Mouse (Mus musculus) testis, adult 2 months (tissue): ENCODE data around the gene Serpinb9. TPM values are rescaled to one million over a fixed set of nuclear protein-coding genes. Genes with fewer than 3 reads are reported as not detected.

Source experiments
- H3K27ac ChIP-seq: fragments of 200-500 bp; 2 replicates; pipeline ENCODE4 v1.5.1; 2012; ENCODE audit warnings: low read depth, low read length; ENCODE audit not compliant: control insufficient read depth, insufficient read depth
- H3K27me3 ChIP-seq: fragments of 200-500 bp; 2 replicates; pipeline ENCODE4 v1.6.1; 2012; ENCODE audit warnings: mild to moderate bottlenecking, low read length, moderate library complexity; ENCODE audit not compliant: control insufficient read depth, insufficient read depth
- H3K36me3 ChIP-seq: fragments of 200-500 bp; 2 replicates; pipeline ENCODE4 v1.6.1; 2012; ENCODE audit warnings: mild to moderate bottlenecking, low read length; ENCODE audit not compliant: control insufficient read depth, insufficient read depth
- H3K4me1 ChIP-seq: fragments of 200-500 bp; 2 replicates; pipeline ENCODE4 v1.6.1; 2012; ENCODE audit warnings: low read length; ENCODE audit not compliant: control insufficient read depth, insufficient read depth
- H3K4me3 ChIP-seq: fragments of 200-500 bp; 2 replicates; pipeline ENCODE4 v1.5.1; 2012; ENCODE audit warnings: low read depth, mild to moderate bottlenecking, low read length, moderate library complexity, mixed read lengths; ENCODE audit not compliant: control insufficient read depth
- CTCF ChIP-seq: fragments of 200-500 bp; IDR thresholded peaks from 2 replicates; pipeline ENCODE4 v1.5.1; 2012; ENCODE audit warnings: low read depth, mild to moderate bottlenecking, inconsistent platforms, low read length, moderate library complexity; ENCODE audit not compliant: control insufficient read depth, insufficient read depth, insufficient replicate concordance
- POLR2A ChIP-seq: fragments of 200-500 bp; IDR thresholded peaks from 2 replicates; pipeline ENCODE4 v1.6.1; 2012; ENCODE audit warnings: low read depth, mild to moderate bottlenecking, inconsistent platforms, low read length, moderate library complexity; ENCODE audit not compliant: control insufficient read depth
- polyA plus RNA-seq: library from polyadenylated mRNA; depleted of rRNA; stranded (reverse); fragments of >200 nt; gene quantifications from 2 replicates; pipeline ENCODE4 v1.2.3, GENCODE M21; 2012; rRNA removed

The Serpinb9 gene
- polyA plus RNA-seq, 1 experiment = 2.1 TPM

DNA sequence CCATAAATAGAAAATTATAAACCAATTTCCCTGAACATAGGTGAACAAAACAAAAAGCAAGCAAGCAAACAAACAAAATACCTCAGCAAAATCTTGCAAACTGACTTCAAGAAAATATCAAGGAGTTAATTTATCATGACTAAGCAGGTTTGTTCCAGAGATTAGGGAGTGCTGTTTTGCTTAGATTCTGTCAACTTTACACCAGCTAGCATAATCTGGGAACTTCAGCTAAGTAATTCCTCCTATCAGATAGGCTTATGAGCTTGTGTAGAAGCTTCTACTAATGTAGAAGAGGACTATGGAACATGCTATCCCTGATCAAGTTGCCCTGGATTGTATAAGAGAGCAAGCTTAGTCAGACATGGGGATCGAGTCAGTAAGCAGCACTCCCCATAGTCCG lies 44.2 kb downstream of the Serpinb9 start:
- no peak for TF ChIP-seq POLR2A
- TF ChIP-seq CTCF = no peak
- H3K4me1 ChIP-seq = no peaks in the 10 kb centered on the region; the same call in none of the 2 replicates
- H3K4me3 ChIP-seq = no peak overlapping the region
- no peaks in the 10 kb centered on the region for H3K27me3 ChIP-seq
- no peak overlapping the region for H3K27ac ChIP-seq
- no peaks in the 10 kb centered on the region for H3K36me3 ChIP-seq

DNA sequence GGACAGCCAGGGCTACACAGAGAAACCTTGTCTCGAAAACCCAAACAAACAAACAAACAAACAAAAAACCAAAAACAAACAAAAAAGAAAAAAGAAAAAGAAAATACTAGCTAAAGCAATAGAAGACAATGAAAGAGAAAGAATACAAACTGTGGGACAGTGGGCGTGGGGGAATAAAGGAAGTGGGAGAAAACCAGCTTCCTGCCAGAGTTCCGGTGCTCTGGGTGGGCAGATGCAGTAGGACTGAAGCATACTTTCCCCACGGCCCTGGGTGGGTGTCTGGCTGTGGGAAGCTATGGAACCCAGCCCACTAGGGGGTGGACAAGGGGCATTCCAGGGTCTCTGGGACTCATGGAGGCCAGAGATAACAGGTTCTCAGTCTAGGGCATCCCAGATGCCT lies 45.1 kb downstream of the Serpinb9 start:
- no peak for TF ChIP-seq POLR2A
- no peak for TF ChIP-seq CTCF
- H3K27ac ChIP-seq = no peak overlapping the region
- no peaks in the 10 kb centered on the region; the same call in none of the 2 replicates for H3K4me1 ChIP-seq
- H3K4me3 ChIP-seq = no peak overlapping the region
- H3K27me3 ChIP-seq = no peaks in the 10 kb centered on the region
- no peaks in the 10 kb centered on the region for H3K36me3 ChIP-seq

DNA sequence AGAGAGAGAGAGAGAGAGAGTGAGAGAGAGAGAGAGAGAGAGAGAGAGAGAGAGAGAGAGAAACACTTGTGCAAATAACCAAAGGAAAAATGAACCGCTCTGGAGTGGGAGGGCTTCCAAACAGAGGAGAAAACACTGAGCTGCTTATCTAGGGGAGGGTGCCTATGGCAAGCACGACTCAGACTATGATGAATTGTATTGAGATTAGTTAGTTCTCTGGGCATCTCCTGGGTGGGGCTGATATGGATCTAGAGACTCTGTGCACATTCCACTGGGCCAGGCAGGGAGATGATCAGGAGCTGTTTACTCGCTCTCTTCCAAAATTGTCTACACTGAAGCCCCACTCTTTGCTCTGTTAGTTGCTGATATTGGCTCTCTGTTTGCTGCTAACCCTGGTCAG lies 48.6 kb downstream of the Serpinb9 start:
- no peaks in the 10 kb centered on the region for H3K27me3 ChIP-seq
- no peaks in the 10 kb centered on the region for H3K36me3 ChIP-seq
- no peaks in the 10 kb centered on the region; the same call in none of the 2 replicates for H3K4me1 ChIP-seq
- H3K27ac ChIP-seq = no peak overlapping the region
- no peak overlapping the region for H3K4me3 ChIP-seq
- TF ChIP-seq POLR2A (no peak), CTCF (no peak)

DNA sequence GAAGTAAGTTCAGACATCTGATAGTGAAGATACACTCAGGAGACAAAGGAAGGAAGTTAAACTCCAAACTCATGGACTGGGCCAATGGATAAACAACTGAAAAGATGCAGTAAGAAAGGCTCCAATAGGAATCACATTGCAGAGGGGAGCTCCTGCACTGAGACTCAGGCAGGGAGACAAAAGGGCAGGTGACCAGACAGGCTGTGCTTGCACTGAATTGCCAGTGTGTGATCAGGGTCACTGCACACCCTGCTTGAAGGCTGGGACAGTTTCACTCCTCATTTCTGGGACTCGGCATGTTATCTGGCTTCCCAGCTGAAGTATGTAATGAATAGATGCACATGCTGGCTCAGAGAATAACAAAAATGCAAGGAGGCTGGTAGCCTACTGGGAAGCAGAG lies 60.0 kb downstream of the Serpinb9 start:
- no peaks in the 10 kb centered on the region for H3K27me3 ChIP-seq
- no peak overlapping the region for H3K27ac ChIP-seq
- TF ChIP-seq CTCF = no peak
- TF ChIP-seq POLR2A = no peak
- H3K4me1 ChIP-seq = no peaks in the 10 kb centered on the region
- H3K4me3 ChIP-seq = no peak overlapping the region
- no peaks in the 10 kb centered on the region for H3K36me3 ChIP-seq

Other genes starting within 250 kb of the Serpinb9 start
- 0.56 and 0.60 TPM in 2 replicates for gene Mylk4, start 219.3 kb upstream of the Serpinb9 start, polyA plus RNA-seq
- gene Wrnip1, start 201.2 kb upstream of the Serpinb9 start, polyA plus RNA-seq = 5.9 and 6.5 TPM in 2 replicates
- gene D930007J09Rik, start 200.4 kb upstream of the Serpinb9 start, polyA plus RNA-seq = not detected in 2 replicates
- 1.3 and 2.1 TPM in 2 replicates for gene Serpinb1a, start 152.1 kb upstream of the Serpinb9 start, polyA plus RNA-seq
- gene Serpinb1c, start 105.0 kb upstream of the Serpinb9 start, polyA plus RNA-seq = not detected in 2 replicates
- gene Serpinb6b, start 38.0 kb upstream of the Serpinb9 start, polyA plus RNA-seq = 0.83 and 0.87 TPM in 2 replicates
- 0.17 and 0.29 TPM in 2 replicates for gene Serpinb9b, start 24.2 kb downstream of the Serpinb9 start, polyA plus RNA-seq
- gene Serpinb1b, start 75.3 kb downstream of the Serpinb9 start, polyA plus RNA-seq = 0.06 TPM in 1 of 2 replicates, not detected in the other
- gene Serpinb9c, start 156.5 kb downstream of the Serpinb9 start, polyA plus RNA-seq = 0.06 TPM in 1 of 2 replicates, not detected in the other
- gene Serpinb9d, start 189.7 kb downstream of the Serpinb9 start, polyA plus RNA-seq = 0.11 and 0.19 TPM in 2 replicates
- not detected in 2 replicates for gene Serpinb9e, start 246.4 kb downstream of the Serpinb9 start, polyA plus RNA-seq